Mouse (Mus musculus) duodenum, adult 2 months (tissue): ENCODE measurements around the gene Bcorl1. TPM values are rescaled to one million over a fixed set of nuclear protein-coding genes. Genes with fewer than 3 reads are reported as not detected.

Experiments used
- polyA plus RNA-seq: library from polyadenylated mRNA; depleted of rRNA; stranded (reverse); fragments of >200 nt; gene quantifications from 2 replicates; pipeline ENCODE4 v1.2.3, GENCODE M21; 2012; ENCODE audit warnings: low replicate concordance; rRNA removed

Bcorl1 gene
- polyA plus RNA-seq, result 3.3 and 4.4 TPM in 2 replicates

GRCm38 (mm10) chrX:48341141-48341540 lies at the start of gene Bcorl1:
Gene Bcorl1, plus strand, starts transcription at chrX:48341358.

Other genes starting within 250 kb of the Bcorl1 start
- 8.6 and 67.5 TPM in 2 replicates for gene Xpnpep2, start 232.6 kb upstream of the Bcorl1 start, polyA plus RNA-seq
- 1.7 and 4.4 TPM in 2 replicates for gene Sash3, start 194.9 kb upstream of the Bcorl1 start, polyA plus RNA-seq
- gene Zdhhc9, start 132.5 kb upstream of the Bcorl1 start, polyA plus RNA-seq, result 29.2 and 29.9 TPM in 2 replicates
- gene Utp14a, start 84.5 kb upstream of the Bcorl1 start, polyA plus RNA-seq, result 0.19 and 0.58 TPM in 2 replicates
- gene Elf4, start 121.8 kb downstream of the Bcorl1 start, polyA plus RNA-seq, result 12.9 and 16.4 TPM in 2 replicates
- gene Aifm1, start 172.2 kb downstream of the Bcorl1 start, polyA plus RNA-seq, result 5.9 and 6.9 TPM in 2 replicates
- gene Rab33a, start 177.9 kb downstream of the Bcorl1 start, polyA plus RNA-seq, result 0.23 TPM in 1 of 2 replicates, not detected in the other